Mouse (Mus musculus): ENCODE results near the gene Gm12216.

- TF ChIP-seq MAX (IDR thresholded peaks at IDR 0.05; ENCODE audit: low read depth): no peak
- TF ChIP-seq E2F4 (IDR thresholded peaks at IDR 0.05; ENCODE audit: insufficient read depth): no peak
- TF ChIP-seq REST (IDR thresholded peaks at IDR 0.05; ENCODE audit: insufficient read depth, insufficient read length): no peak
- TF ChIP-seq POLR2A (IDR thresholded peaks at IDR 0.05; ENCODE audit: insufficient read length, low read depth): no peak
- TF ChIP-seq MYOG (IDR thresholded peaks at IDR 0.05; ENCODE audit: control insufficient read depth in 1 of 3, insufficient read depth in 1 of 3, insufficient read length in 2 of 3, low read depth in 2 of 3): peak in 1 of 3 experiments; percentile 56
- TF ChIP-seq MYOD1 (IDR thresholded peaks at IDR 0.05; ENCODE audit: control insufficient read depth in 1 of 3, insufficient read length in 2 of 3, low read depth in 2 of 3): peak in 1 of 3 experiments; percentile 41
- no peak for TF ChIP-seq POLR2AphosphoS2 (IDR thresholded peaks at IDR 0.05; ENCODE audit: insufficient read length, low read depth)
- no peak for TF ChIP-seq TCF3 (IDR thresholded peaks at IDR 0.05; ENCODE audit: insufficient read length, low read depth)
- TF ChIP-seq USF1 (IDR thresholded peaks at IDR 0.05; ENCODE audit: low read depth): no peak
- no peak for TF ChIP-seq TCF12 (IDR thresholded peaks at IDR 0.05; ENCODE audit: insufficient read depth, poor library complexity, severe bottlenecking)
- TF ChIP-seq CEBPB (IDR thresholded peaks at IDR 0.05; ENCODE audit: insufficient read depth, poor library complexity, severe bottlenecking): no peak
Observed at GRCm38 (mm10) chr11:53839147-53839546, 19.9 kb downstream of the Gm12216 start.

All from myocyte (in vitro differentiated cells).